Mouse (Mus musculus) hindbrain, embryonic 15.5 days (tissue): Measurements from ENCODE around the gene Gpr27. TPM values are rescaled to one million over a fixed set of nuclear protein-coding genes. Genes with fewer than 3 reads are reported as not detected.

Experiments
- ATAC-seq: fragments of 200-750 bp; cut with Nextera tagmentation; 2 replicates; pipeline ENCODE4 v1.8.0; 2017; ENCODE audit warnings: low read depth, moderate number of reproducible peaks, moderate TSS enrichment; ENCODE audit not compliant: low FRiP score
- H3K27ac ChIP-seq: fragments of 300-500 bp; sonication (generic); replicated peaks from 2 replicates; pipeline ENCODE4 v1.5.1; 2015; ENCODE audit warnings: mild to moderate bottlenecking, inconsistent platforms
- H3K27me3 ChIP-seq: fragments of 300-500 bp; sonication (generic); 2 replicates; pipeline ENCODE4 v1.6.1; 2015; ENCODE audit warnings: control low read depth, inconsistent platforms
- H3K36me3 ChIP-seq: fragments of 300-500 bp; sonication (generic); 2 replicates; pipeline ENCODE4 v1.6.1; 2015; ENCODE audit warnings: control low read depth, inconsistent platforms
- H3K4me1 ChIP-seq: fragments of 300-500 bp; sonication (generic); replicated peaks from 2 replicates; pipeline ENCODE4 v1.6.1; 2015; ENCODE audit warnings: control low read depth, inconsistent platforms
- H3K4me2 ChIP-seq: fragments of 300-500 bp; sonication (generic); 2 replicates; pipeline ENCODE4 v1.6.1; 2015; ENCODE audit warnings: moderate library complexity, mild to moderate bottlenecking, inconsistent platforms
- H3K4me3 ChIP-seq: fragments of 300-500 bp; sonication (generic); 2 replicates; pipeline ENCODE4 v1.5.1; 2015; ENCODE audit warnings: mild to moderate bottlenecking, inconsistent platforms
- H3K9ac ChIP-seq: fragments of 300-500 bp; sonication (generic); 2 replicates; pipeline ENCODE4 v1.6.1; 2015; ENCODE audit warnings: inconsistent platforms
- H3K9me3 ChIP-seq: fragments of 300-500 bp; sonication (generic); 2 replicates; pipeline ENCODE4 v1.6.1; 2016; ENCODE audit warnings: control low read depth, inconsistent platforms
- WGBS: fragments of 180-500 bp; shearing (Covaris S2); methylation state at CpG from one replicate; pipeline ENCODE4 v1.1.7; 2015; 5-methylcytosine and 5-hydroxymethylcytosine counted together
- polyA plus RNA-seq: library from polyadenylated mRNA; unstranded; fragments of >200 nt; fragmentation: Nextera tagmentation; extraction: Ambion mirVana; gene quantifications from 2 replicates; pipeline ENCODE4 v1.2.1, GENCODE M21; 2015

The Gpr27 gene
- polyA plus RNA-seq, 1 experiment from 2014 or later: 23.4 TPM

DNA sequence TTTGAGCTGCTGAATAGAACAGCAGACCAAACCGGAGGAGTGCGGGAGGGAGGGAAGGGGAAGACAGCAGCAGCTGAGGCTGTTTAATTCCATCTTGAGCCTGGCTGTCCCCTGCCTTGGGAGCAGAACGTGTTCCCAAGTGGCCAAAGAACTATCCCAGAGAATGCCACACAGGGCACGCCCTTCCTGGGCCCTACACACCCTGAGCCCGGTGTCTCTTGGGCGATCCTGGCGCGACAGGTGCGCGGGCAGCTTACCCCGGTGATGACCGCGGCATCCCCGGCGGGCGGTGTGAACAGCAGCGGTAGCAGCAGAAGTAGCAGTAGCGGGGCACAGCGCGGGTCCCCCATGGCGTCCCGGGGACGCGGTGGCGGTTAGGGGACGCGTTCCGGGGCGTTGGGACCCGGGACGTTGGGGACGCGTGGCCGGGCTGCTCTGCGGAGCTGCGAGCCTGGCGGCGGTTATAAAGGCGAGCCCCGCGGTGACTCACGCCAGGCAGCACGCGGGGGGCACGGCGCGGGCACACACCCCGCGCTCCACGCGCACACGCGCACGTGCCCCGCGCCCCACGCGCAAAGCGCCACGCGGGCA lies 33.6 kb downstream of the Gpr27 start, which contains the start of gene Prok2:
Gene Prok2 (minus strand): TSS at position 422 of the 591 bp plus-strand sequence.
- H3K4me1 ChIP-seq: peaks cover 15% of the 10 kb centered on the region
- WGBS: 0% methylated on average over 61 of the region's 61 CpGs
- peak; percentile 48; the same call in 1 of the 2 replicates for ATAC-seq
- H3K9ac ChIP-seq: peak within 1 kb of the TSS; percentile 44
- H3K27ac ChIP-seq: no peak within 1 kb of the TSS
- H3K9me3 ChIP-seq: no peaks in the 10 kb centered on the region
- H3K36me3 ChIP-seq: no peaks in the 10 kb centered on the region
- peak within 1 kb of the TSS; percentile 45 for H3K4me3 ChIP-seq
- peak within 1 kb of the TSS; percentile 97 for H3K4me2 ChIP-seq
- H3K27me3 ChIP-seq: peaks cover 52% of the 10 kb centered on the region

DNA sequence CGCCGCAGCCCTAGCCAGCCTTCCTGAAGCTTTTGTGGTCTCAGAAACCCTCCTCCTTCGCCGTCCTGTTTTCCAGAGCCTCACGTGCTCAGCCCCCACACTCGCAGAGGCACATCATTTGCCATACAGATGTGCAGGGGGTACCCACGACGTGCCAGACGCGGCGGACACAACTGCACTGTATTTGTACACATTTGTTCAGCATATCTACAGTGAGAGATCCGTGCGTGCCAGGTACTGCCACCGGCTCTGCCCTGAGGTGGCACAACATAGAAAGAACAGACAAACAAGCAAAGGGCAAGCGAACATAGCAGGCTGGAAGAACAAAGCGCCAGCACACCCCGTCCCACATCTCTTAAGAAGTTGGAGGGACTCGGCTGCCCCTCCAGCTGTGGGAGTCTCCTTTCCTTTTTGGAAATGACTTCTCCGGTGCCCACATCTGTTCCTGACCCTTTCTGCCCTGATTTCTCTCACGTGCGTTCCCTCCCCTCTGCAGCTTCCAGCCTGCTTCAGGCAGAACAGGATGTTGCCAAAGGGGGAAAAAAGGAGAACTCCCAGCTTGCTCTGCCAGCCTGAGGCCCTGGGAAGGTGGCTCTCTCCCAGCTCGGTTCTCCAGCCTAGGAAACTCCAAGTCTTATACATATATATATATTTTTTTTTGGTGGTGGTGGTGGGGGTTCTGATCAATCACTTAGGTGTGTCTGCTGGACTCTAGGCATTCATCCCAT lies 34.3 kb downstream of the Gpr27 start:
- peak overlapping the region; percentile 44 for H3K9ac ChIP-seq
- ATAC-seq: peak; percentile 27; the same call in 1 of the 2 replicates
- 3% methylated on average over 22 of the region's 22 CpGs for WGBS
- H3K27ac ChIP-seq: no peak overlapping the region
- no peaks in the 10 kb centered on the region for H3K9me3 ChIP-seq
- H3K36me3 ChIP-seq: no peaks in the 10 kb centered on the region
- peak overlapping the region; percentile 45 for H3K4me3 ChIP-seq
- peak overlapping the region; percentile 97 for H3K4me2 ChIP-seq
- H3K4me1 ChIP-seq: peaks cover 15% of the 10 kb centered on the region
- peaks cover 54% of the 10 kb centered on the region for H3K27me3 ChIP-seq

DNA sequence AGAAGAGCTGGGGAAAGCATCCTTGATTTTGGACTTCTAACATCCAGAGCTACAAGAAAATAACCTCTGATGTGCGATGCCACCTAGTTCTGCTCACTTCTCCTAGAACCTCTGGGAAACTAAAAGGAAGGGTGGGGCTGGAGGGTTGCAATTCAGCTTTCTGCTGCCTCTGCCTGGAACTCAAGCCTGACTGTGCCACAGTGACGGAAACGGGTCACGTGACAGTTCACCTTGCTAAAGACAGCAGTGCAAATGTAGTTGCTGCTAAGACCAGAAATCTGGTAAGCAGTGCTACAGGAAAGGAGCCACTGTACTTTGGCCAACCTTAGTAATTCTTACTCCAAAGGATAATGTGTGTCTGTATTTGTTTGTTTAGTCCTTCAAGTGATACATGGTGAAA lies 37.4 kb downstream of the Gpr27 start:
- no peak for ATAC-seq
- Histone ChIP-seq H3K36me3 (no peaks in the 10 kb centered on the region), H3K9me3 (no peaks in the 10 kb centered on the region), H3K4me3 (no peak overlapping the region), H3K9ac (no peak overlapping the region), H3K4me1 (peaks cover 15% of the 10 kb centered on the region), H3K4me2 (no peak overlapping the region), H3K27me3 (peaks cover 43% of the 10 kb centered on the region), H3K27ac (no peak overlapping the region)
- 89% methylated on average over 4 of the region's 4 CpGs for WGBS

DNA sequence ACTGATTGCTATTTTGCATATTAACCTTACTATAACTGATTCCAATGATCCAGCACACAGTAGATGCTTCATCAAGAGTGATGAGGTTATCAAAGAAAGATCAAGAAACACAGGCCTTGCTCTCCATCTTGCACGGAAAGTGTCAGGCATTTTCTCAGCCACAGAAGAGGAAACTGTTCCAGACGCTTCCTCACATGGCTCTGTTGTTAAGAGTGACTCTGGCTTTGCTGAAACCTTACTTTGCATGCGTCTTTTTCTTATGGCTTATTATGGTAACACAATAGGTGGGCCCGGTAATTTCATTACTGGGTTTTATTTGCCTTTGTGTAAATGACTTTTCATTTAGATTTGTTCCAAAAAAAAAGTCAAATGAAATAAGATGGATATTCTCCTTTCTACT lies 39.4 kb downstream of the Gpr27 start:
- ATAC-seq: no peak
- WGBS: 65% methylated on average over 4 of the region's 4 CpGs

DNA sequence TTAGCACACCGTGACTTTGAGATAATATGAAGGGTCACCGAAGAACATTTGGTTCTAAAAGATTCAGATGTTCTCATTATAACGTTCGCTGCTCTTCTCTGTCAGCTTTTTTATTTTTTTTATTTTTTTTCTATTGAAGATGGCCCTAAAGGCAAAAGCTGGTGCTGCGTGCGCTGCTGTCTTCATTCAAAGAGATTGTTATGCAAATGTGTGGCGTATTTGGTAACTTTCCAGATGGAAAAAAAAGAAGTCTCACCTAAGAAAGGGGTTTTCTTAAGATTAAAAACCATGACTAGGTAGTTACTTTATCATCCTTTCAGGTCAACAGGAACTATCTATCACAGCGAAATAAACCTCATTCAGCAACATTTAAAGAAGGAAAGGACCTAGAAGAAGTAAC lies 40.2 kb downstream of the Gpr27 start:
- Histone ChIP-seq H3K4me2 (no peak overlapping the region), H3K36me3 (no peaks in the 10 kb centered on the region), H3K27me3 (peaks cover 17% of the 10 kb centered on the region; the same call in 1 of the 2 replicates), H3K4me1 (no peaks in the 10 kb centered on the region), H3K27ac (no peak overlapping the region), H3K4me3 (no peak overlapping the region), H3K9ac (no peak overlapping the region), H3K9me3 (no peaks in the 10 kb centered on the region)
- ATAC-seq: no peak
- WGBS: 44% methylated on average over 8 of the region's 8 CpGs

More for the DNA sequence above, 39.4 kb downstream of the Gpr27 start:
- Histone ChIP-seq H3K4me3 (no peak overlapping the region), H3K4me2 (no peak overlapping the region), H3K9me3 (no peaks in the 10 kb centered on the region), H3K9ac (no peak overlapping the region), H3K27ac (no peak overlapping the region), H3K36me3 (no peaks in the 10 kb centered on the region), H3K4me1 (peaks cover under 1% of the 10 kb centered on the region), H3K27me3 (peaks cover 25% of the 10 kb centered on the region)

DNA sequence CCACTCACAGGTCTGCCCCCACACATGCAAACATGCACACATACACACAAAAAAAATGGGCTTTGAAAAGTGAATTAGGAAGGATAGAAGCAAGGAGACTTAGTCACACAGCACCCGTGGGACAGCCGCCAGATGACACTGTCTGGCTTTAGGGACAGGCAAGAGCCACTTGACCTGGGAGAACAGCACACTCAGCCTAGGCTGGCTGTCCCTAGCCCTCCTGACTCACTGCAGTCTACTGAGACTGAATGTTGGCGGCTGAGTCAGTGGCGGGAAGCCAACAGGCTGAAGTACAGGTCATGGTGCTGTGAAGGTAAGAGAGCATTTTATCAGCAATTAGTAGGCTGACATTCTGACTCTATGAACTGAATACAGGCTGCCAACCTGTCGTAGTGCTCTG lies 42.2 kb downstream of the Gpr27 start:
- no peak for ATAC-seq
- H3K4me1 ChIP-seq: no peaks in the 10 kb centered on the region
- 86% methylated on average over 5 of the region's 5 CpGs for WGBS
- H3K4me3 ChIP-seq: no peak overlapping the region
- no peak overlapping the region for H3K4me2 ChIP-seq
- H3K36me3 ChIP-seq: no peaks in the 10 kb centered on the region
- H3K9ac ChIP-seq: no peak overlapping the region
- H3K27ac ChIP-seq: no peak overlapping the region
- peaks cover 6% of the 10 kb centered on the region; the same call in 1 of the 2 replicates for H3K27me3 ChIP-seq
- no peaks in the 10 kb centered on the region for H3K9me3 ChIP-seq

DNA sequence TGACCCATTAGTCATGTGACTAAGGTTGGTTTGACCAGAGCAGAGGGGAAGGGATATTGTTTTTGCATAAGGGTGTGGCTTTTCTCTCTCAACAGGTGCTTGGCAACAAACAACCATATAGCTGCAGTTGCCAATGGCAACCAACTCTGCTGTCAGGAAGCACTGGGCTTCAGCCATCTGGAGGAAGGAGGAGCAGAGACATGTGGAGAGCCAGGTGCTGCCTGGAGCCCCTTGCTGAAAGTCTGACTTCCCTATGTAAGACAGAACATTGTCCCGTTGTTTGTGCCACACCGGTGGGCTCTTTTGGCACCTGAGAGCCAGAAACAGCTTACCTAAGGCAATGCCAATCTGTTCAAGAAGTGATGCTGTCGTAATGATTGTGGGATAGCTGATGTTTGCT lies 50.4 kb downstream of the Gpr27 start:
- H3K27ac ChIP-seq: no peak overlapping the region
- ATAC-seq: 0 out of 2 replicates have a peak, but pooled peaks have one; percentile 61
- H3K4me3 ChIP-seq: no peak overlapping the region

More for the DNA sequence above, 50.4 kb downstream of the Gpr27 start:
- Histone ChIP-seq H3K36me3 (no peaks in the 10 kb centered on the region), H3K9ac (no peak overlapping the region), H3K4me2 (no peak overlapping the region), H3K4me1 (no peaks in the 10 kb centered on the region), H3K9me3 (no peaks in the 10 kb centered on the region), H3K27me3 (no peaks in the 10 kb centered on the region)
- WGBS: 65% methylated on average over 3 of the region's 3 CpGs

Other genes with a start within 250 kb of the Gpr27 start
- gene Foxp1, start 170.0 kb upstream of the Gpr27 start, polyA plus RNA-seq: 61.6 and 74.2 TPM in 2 replicates
- 6.9 and 7.7 TPM in 2 replicates for gene Eif4e3, start 25.9 kb upstream of the Gpr27 start, polyA plus RNA-seq
- 3.4 and 4.1 TPM in 2 replicates for gene Gm20696, start 25.9 kb upstream of the Gpr27 start, polyA plus RNA-seq
- 0.33 and 0.36 TPM in 2 replicates for gene Prok2, start 33.7 kb downstream of the Gpr27 start, polyA plus RNA-seq